ENCODE assay signal across 8 mouse cellular contexts in the genomic region with DNA sequence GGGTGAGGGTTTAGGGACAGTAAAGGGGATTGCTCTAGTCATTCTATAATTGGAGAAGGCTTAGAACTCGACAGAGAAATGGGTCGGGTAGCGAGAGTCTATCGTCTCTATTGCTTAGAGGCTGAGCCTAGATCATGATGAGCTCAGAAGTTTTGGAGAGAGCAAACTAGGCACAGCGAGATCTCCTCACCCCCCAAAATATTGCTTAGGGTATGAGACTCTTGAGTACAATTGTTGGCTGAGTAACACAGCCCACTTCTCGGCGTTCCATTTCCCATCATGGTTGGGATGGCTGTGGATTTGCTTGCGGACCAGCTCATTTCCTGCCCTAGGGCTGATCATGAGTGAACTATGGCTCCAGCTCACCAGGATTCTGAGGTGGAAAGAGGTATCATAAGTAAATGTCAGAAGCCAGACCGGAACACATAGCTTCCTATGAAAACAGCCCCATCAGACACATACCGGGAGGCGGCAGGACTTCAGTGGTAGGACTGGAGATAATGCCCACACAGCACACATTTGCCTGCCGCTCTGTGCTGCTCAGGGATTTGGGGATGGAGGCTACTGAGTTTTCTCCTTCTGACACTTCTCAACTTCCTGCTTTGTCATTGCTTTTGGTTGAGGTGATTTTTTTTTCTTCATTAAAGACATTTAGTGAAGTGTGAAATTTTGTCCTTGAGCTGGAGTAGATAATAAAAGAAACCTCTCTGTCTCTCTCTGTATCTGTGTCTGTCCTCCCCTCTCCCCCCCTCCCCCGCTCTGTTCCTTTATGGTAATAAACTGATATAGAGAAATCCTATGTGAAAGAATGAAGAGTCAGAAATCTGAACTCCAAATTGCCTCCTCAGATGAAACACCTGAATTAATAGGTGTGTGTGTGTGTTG. TPM values are rescaled to one million over a fixed set of nuclear protein-coding genes. Genes with fewer than 3 reads are reported as not detected.
DNase-seq lines count a peak whose midpoint lies in the region; ATAC-seq and TF ChIP-seq lines count a peak whose summit lies in the region.

No protein-coding gene starts in this region.

- H3K9me3 ChIP-seq in kidney, embryonic 15.5 days (replicated peaks) = no peaks in the 10 kb centered on the region
- no peaks in the 10 kb centered on the region for H3K9me3 ChIP-seq in forebrain, embryonic 16.5 days (ENCODE audit: control insufficient read depth, low read length)
- no peaks in the 10 kb centered on the region for H3K9me3 ChIP-seq in liver, embryonic 14.5 days (ENCODE audit: control insufficient read depth, low read length)

- WGBS in kidney, embryonic 15.5 days = 13% methylated on average over 13 of the region's 13 CpGs
- WGBS in forebrain, embryonic 16.5 days = 16% methylated on average over 13 of the region's 13 CpGs
- 9% methylated on average over 13 of the region's 13 CpGs for WGBS in liver, embryonic 14.5 days (ENCODE audit: insufficient replicate concordance)

- peak overlapping the region; percentile 85; the same call in 1 of the 2 replicates for H3K27ac ChIP-seq in kidney, embryonic 15.5 days
- H3K27ac ChIP-seq in forebrain, embryonic 16.5 days (ENCODE audit: low read length) = peak overlapping the region; percentile 89
- peak overlapping the region; percentile 88 for H3K27ac ChIP-seq in liver, embryonic 14.5 days

- no peak for TF ChIP-seq EP300 in liver, embryonic 14.5 days (IDR thresholded peaks at IDR 0.05; ENCODE audit: low read depth)

- peak overlapping the region; percentile 71 for H3K4me3 ChIP-seq in kidney, embryonic 15.5 days (replicated peaks)
- H3K4me3 ChIP-seq in forebrain, embryonic 16.5 days (replicated peaks; ENCODE audit: low read length) = peak overlapping the region; percentile 59
- H3K4me3 ChIP-seq in liver, embryonic 14.5 days (ENCODE audit: insufficient read depth in 1 of 2, low read depth in 2 of 2, low read length in 2 of 2) = peak overlapping the region; percentile 75 to 96

- H3K4me1 ChIP-seq in kidney, embryonic 15.5 days = peaks cover 19% of the 10 kb centered on the region
- H3K4me1 ChIP-seq in forebrain, embryonic 16.5 days (replicated peaks; ENCODE audit: control insufficient read depth, insufficient read depth, low read length) = peaks cover 19% of the 10 kb centered on the region
- peaks cover 23% of the 10 kb centered on the region in 2 experiments for H3K4me1 ChIP-seq in liver, embryonic 14.5 days (replicated peaks; ENCODE audit: control insufficient read depth in 2 of 2, insufficient read depth in 2 of 2, low read length in 1 of 2)

- peak overlapping the region; percentile 84 for H3K4me2 ChIP-seq in kidney, embryonic 15.5 days
- H3K4me2 ChIP-seq in forebrain, embryonic 16.5 days (ENCODE audit: low read length) = peak overlapping the region; percentile 65
- H3K4me2 ChIP-seq in liver, embryonic 14.5 days (ENCODE audit: low read depth) = peak overlapping the region; percentile 86

- DNase-seq in kidney, postnatal 14 days = no peak
- peak; percentile 8 for DNase-seq in R1 (ENCODE audit: low read depth, low spot score)
- no peak for DNase-seq in liver, embryonic 14.5 days (ENCODE audit: low read depth in 3 of 3, low spot score in 3 of 3)
- no peak for DNase-seq in spleen, postnatal 4 days (ENCODE audit: low spot score in 2 of 2)
- DNase-seq in thymus, postnatal 0 days (ENCODE audit: low spot score) = no peak
- no peak for DNase-seq in adrenal gland, adult (ENCODE audit: inconsistent age in 2 of 2, low spot score in 1 of 2)

- TF ChIP-seq CTCF in liver, embryonic 14.5 days (IDR thresholded peaks at IDR 0.05; ENCODE audit: low read depth) = no peak

- ATAC-seq in kidney, embryonic 15.5 days (replicated peaks; ENCODE audit: low FRiP score) = peak; percentile 23; the same call in 1 of the 2 replicates
- ATAC-seq in forebrain, embryonic 16.5 days = peak; percentile 1; the same call in 1 of the 2 replicates
- peak; percentile 44 for ATAC-seq in liver, embryonic 14.5 days (ENCODE audit: insufficient read depth)

- H3K36me3 ChIP-seq in kidney, embryonic 15.5 days = peaks cover 15% of the 10 kb centered on the region
- H3K36me3 ChIP-seq in forebrain, embryonic 16.5 days (ENCODE audit: control insufficient read depth, insufficient read depth) = peaks cover 7% of the 10 kb centered on the region
- H3K36me3 ChIP-seq in liver, embryonic 14.5 days (replicated peaks; ENCODE audit: control insufficient read depth, insufficient read depth, low read depth) = peaks cover 12% of the 10 kb centered on the region

- H3K9ac ChIP-seq in kidney, embryonic 15.5 days = peak overlapping the region; percentile 75
- peak overlapping the region; percentile 69 for H3K9ac ChIP-seq in forebrain, embryonic 16.5 days (replicated peaks; ENCODE audit: low read depth, low read length)
- peak overlapping the region; percentile 80 for H3K9ac ChIP-seq in liver, embryonic 14.5 days (replicated peaks)

- H3K27me3 ChIP-seq in kidney, embryonic 15.5 days = peaks cover 16% of the 10 kb centered on the region; the same call in 1 of the 2 replicates
- no peaks in the 10 kb centered on the region for H3K27me3 ChIP-seq in forebrain, embryonic 16.5 days (replicated peaks; ENCODE audit: control insufficient read depth, insufficient read depth, low read length)
- no peaks in the 10 kb centered on the region; the same call in 1 of the 2 replicates for H3K27me3 ChIP-seq in liver, embryonic 14.5 days (ENCODE audit: control insufficient read depth, insufficient read depth, low read length)

RNA-seq across cellular contexts. Expression of a gene that starts 0.6 kb away (rescaled TPM):
- polyA plus RNA-seq in kidney, embryonic 15.5 days (2015; fragmentation: Nextera tagmentation; extraction: Ambion mirVana) = 1.2 and 1.7 TPM in 2 replicates
- polyA plus RNA-seq in forebrain, embryonic 16.5 days (2015; fragmentation: Nextera tagmentation; extraction: Ambion mirVana) = 2.2 and 2.7 TPM in 2 replicates
- polyA plus RNA-seq in liver, embryonic 14.5 days (2012; rRNA removed) = 0.29 and 0.59 TPM in 2 replicates
- polyA plus RNA-seq in liver, embryonic 14.5 days (2014; fragmentation: Nextera tagmentation; extraction: Ambion mirVana) = 0.75 and 1.1 TPM in 2 replicates
- polyA plus RNA-seq in thymus, postnatal 0 days (2015; fragmentation: Nextera tagmentation; extraction: Ambion mirVana) = 0.12 and 0.54 TPM in 2 replicates

RNA-seq across cellular contexts. Expression of a gene that starts 0.8 kb away (rescaled TPM):
- 210 and 240 TPM in 2 replicates for polyA plus RNA-seq in kidney, embryonic 15.5 days (2015; fragmentation: Nextera tagmentation; extraction: Ambion mirVana)
- 188 and 190 TPM in 2 replicates for polyA plus RNA-seq in forebrain, embryonic 16.5 days (2015; fragmentation: Nextera tagmentation; extraction: Ambion mirVana)
- polyA plus RNA-seq in liver, embryonic 14.5 days (2012; rRNA removed) = 51.1 and 51.8 TPM in 2 replicates
- polyA plus RNA-seq in liver, embryonic 14.5 days (2014; fragmentation: Nextera tagmentation; extraction: Ambion mirVana) = 88.8 and 116 TPM in 2 replicates
- 160 and 164 TPM in 2 replicates for polyA plus RNA-seq in thymus, postnatal 0 days (2015; fragmentation: Nextera tagmentation; extraction: Ambion mirVana)

RNA-seq across cellular contexts. Expression of a gene that starts 3.4 kb away (rescaled TPM):
- not detected in 2 replicates for polyA plus RNA-seq in kidney, embryonic 15.5 days (2015; fragmentation: Nextera tagmentation; extraction: Ambion mirVana)
- polyA plus RNA-seq in forebrain, embryonic 16.5 days (2015; fragmentation: Nextera tagmentation; extraction: Ambion mirVana) = not detected in 2 replicates
- not detected in 2 replicates for polyA plus RNA-seq in liver, embryonic 14.5 days (2012; rRNA removed)
- 0.06 TPM in 1 of 2 replicates, not detected in the other for polyA plus RNA-seq in liver, embryonic 14.5 days (2014; fragmentation: Nextera tagmentation; extraction: Ambion mirVana)
- not detected in 2 replicates for polyA plus RNA-seq in thymus, postnatal 0 days (2015; fragmentation: Nextera tagmentation; extraction: Ambion mirVana)

RNA-seq across cellular contexts. Expression of a gene that starts 19.2 kb away (rescaled TPM):
- 0.22 and 0.32 TPM in 2 replicates for polyA plus RNA-seq in kidney, embryonic 15.5 days (2015; fragmentation: Nextera tagmentation; extraction: Ambion mirVana)
- 1.3 and 2.3 TPM in 2 replicates for polyA plus RNA-seq in forebrain, embryonic 16.5 days (2015; fragmentation: Nextera tagmentation; extraction: Ambion mirVana)
- 8.2 and 12.6 TPM in 2 replicates for polyA plus RNA-seq in liver, embryonic 14.5 days (2012; rRNA removed)
- polyA plus RNA-seq in liver, embryonic 14.5 days (2014; fragmentation: Nextera tagmentation; extraction: Ambion mirVana) = 9.3 and 10.2 TPM in 2 replicates
- polyA plus RNA-seq in thymus, postnatal 0 days (2015; fragmentation: Nextera tagmentation; extraction: Ambion mirVana) = 0.84 and 0.92 TPM in 2 replicates

RNA-seq across cellular contexts. Expression of a gene that starts 43.4 kb away (rescaled TPM):
- 10.7 and 12.4 TPM in 2 replicates for polyA plus RNA-seq in kidney, embryonic 15.5 days (2015; fragmentation: Nextera tagmentation; extraction: Ambion mirVana)
- 3.0 and 4.1 TPM in 2 replicates for polyA plus RNA-seq in forebrain, embryonic 16.5 days (2015; fragmentation: Nextera tagmentation; extraction: Ambion mirVana)
- polyA plus RNA-seq in liver, embryonic 14.5 days (2012; rRNA removed) = 19.7 and 21.9 TPM in 2 replicates
- 6.3 TPM in 2 replicates for polyA plus RNA-seq in liver, embryonic 14.5 days (2014; fragmentation: Nextera tagmentation; extraction: Ambion mirVana)
- polyA plus RNA-seq in thymus, postnatal 0 days (2015; fragmentation: Nextera tagmentation; extraction: Ambion mirVana) = 7.5 and 8.4 TPM in 2 replicates
